Mouse (Mus musculus): ENCODE data around the gene Gzmn. TPM values are rescaled to one million over a fixed set of nuclear protein-coding genes. Genes with fewer than 3 reads are reported as not detected.
"Not testable (repeated sequence)": the region's sequence is repeated elsewhere in the genome, so short reads cannot be mapped to it uniquely, and the experiment has no call there.

Gene Gzmn
- total and polyA plus RNA-seq, 2 experiments from 2014 or later: not detected

DNA sequence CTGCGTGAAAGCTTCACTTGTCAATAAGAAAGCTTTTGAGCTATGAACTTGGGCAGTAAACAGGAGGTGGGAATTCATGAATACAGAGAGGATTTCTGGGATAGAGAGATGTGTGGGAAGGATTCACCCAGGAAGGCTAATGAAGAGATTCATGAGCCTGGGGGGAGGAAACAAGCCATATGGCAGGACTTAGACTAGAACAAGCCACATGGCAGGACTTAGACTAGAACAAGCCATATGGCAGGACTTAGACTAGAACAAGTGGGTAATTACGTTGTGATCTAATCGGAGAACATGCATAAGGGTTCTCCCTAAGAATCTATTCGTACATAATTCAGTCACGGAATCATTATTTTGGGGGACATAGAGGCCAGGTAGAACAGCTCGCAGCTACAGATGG, 1.0 kb downstream of the Gzmn start:
- Histone ChIP-seq H3K36me3 (ENCODE audit: insufficient read depth) (no peaks in the 10 kb centered on the region), H3K4me2 (ENCODE audit: low read depth) (no peak overlapping the region), H3K27ac (ENCODE audit: low read depth, low read length) (no peak overlapping the region), H3K27me3 (ENCODE audit: insufficient read depth, low read length) (no peaks in the 10 kb centered on the region), H3K4me1 (ENCODE audit: insufficient read depth) (no peaks in the 10 kb centered on the region), H3K9ac (no peak overlapping the region), H3K4me3 (ENCODE audit: low read depth, low read length) (no peak overlapping the region), H3K9me3 (ENCODE audit: low read length) (no peaks in the 10 kb centered on the region)
- 85% methylated on average over 6 of the region's 6 CpGs for WGBS
- TF ChIP-seq CTCF (IDR thresholded peaks at IDR 0.05; ENCODE audit: low read depth): no peak
- ATAC-seq (no peak), DNase-seq (no peak)

DNA sequence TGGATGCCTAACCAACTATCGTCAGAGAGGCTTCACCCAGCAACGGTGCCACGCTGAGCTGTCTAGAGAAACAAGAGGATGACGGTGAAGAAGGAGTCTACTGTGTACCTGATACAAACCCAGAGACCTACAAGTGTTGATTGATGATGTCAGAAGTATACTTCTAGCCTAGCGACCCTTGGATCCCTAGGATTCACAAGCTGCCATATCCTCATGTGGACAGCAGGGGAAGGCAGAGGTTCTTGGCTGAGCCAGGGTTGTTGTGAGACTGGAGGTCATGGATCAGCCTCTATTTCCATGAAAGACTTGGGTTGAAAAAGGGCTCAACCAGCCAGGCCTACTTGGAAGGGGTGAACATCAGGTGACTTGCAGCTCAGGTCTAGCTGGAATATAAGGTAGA, 1.7 kb downstream of the Gzmn start:
- Histone ChIP-seq H3K4me3 (ENCODE audit: low read depth, low read length) (no peak overlapping the region), H3K9ac (no peak overlapping the region), H3K4me1 (ENCODE audit: insufficient read depth) (no peaks in the 10 kb centered on the region), H3K27ac (ENCODE audit: low read depth, low read length) (no peak overlapping the region), H3K4me2 (ENCODE audit: low read depth) (no peak overlapping the region), H3K27me3 (ENCODE audit: insufficient read depth, low read length) (no peaks in the 10 kb centered on the region), H3K9me3 (ENCODE audit: low read length) (no peaks in the 10 kb centered on the region), H3K36me3 (ENCODE audit: insufficient read depth) (no peaks in the 10 kb centered on the region)
- no peak for ATAC-seq
- no peak for TF ChIP-seq CTCF (IDR thresholded peaks at IDR 0.05; ENCODE audit: low read depth)
- DNase-seq: no peak
- 93% methylated on average over 5 of the region's 5 CpGs for WGBS

DNA sequence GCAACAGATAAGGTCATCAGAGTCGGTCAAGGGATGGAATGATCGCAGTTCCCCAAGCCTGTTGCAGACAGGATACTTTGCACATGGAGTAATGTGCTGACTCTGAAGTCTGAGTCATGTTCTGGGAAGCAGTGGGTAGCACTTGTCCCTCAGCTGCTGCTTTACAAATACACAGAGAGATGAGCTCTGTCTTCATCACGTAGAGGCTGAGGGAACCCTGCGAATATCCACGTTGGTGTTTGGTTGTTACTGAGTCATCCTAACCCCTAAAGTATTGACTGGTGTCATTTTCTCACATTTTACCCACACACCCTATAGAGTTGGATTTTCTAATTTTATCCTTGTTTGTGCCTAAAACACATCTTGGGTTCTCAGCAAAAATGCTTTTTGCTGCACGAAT, 6.4 kb downstream of the Gzmn start:
- H3K9ac ChIP-seq: no peak overlapping the region
- H3K4me2 ChIP-seq (ENCODE audit: low read depth): no peak overlapping the region
- H3K4me3 ChIP-seq (ENCODE audit: low read depth, low read length): no peak overlapping the region
- H3K27me3 ChIP-seq (ENCODE audit: insufficient read depth, low read length): no peaks in the 10 kb centered on the region
- no peaks in the 10 kb centered on the region for H3K9me3 ChIP-seq (ENCODE audit: low read length)
- no peaks in the 10 kb centered on the region for H3K4me1 ChIP-seq (ENCODE audit: insufficient read depth)
- no peak overlapping the region for H3K27ac ChIP-seq (ENCODE audit: low read depth, low read length)
- H3K36me3 ChIP-seq (ENCODE audit: insufficient read depth): no peaks in the 10 kb centered on the region
- ATAC-seq (no peak), DNase-seq (no peak)
- WGBS: 88% methylated on average over 6 of the region's 6 CpGs
- no peak for TF ChIP-seq CTCF (IDR thresholded peaks at IDR 0.05; ENCODE audit: low read depth)

DNA sequence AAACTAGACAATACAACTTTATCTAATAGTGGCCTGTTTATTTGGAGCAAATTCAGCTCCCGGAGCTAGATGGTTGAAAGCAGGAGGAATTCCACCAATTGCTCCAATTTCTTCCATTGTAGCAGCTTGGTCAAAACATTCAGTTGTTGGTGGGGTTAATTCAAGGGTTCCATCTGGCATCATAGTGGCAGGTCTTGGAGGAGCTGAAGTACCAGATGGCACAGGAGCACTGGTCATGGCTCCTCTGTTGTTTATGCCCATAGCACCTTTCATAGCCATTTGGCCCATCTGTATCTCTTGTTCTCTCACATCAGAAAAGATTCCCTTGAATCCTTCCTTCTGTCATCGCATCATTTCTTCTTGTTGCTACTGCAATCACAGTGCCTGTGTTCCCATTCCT, 12.3 kb downstream of the Gzmn start:
- DNase-seq (no peak), ATAC-seq (no peak)
- no peak for TF ChIP-seq CTCF (IDR thresholded peaks at IDR 0.05; ENCODE audit: low read depth)
- Histone ChIP-seq H3K4me3 (ENCODE audit: low read depth, low read length) (no peak overlapping the region), H3K4me1 (ENCODE audit: insufficient read depth) (no peaks in the 10 kb centered on the region), H3K9ac (no peak overlapping the region), H3K9me3 (ENCODE audit: low read length) (no peaks in the 10 kb centered on the region), H3K36me3 (ENCODE audit: insufficient read depth) (no peaks in the 10 kb centered on the region), H3K27ac (ENCODE audit: low read depth, low read length) (no peak overlapping the region), H3K27me3 (ENCODE audit: insufficient read depth, low read length) (no peaks in the 10 kb centered on the region), H3K4me2 (ENCODE audit: low read depth) (no peak overlapping the region)
- 79% methylated on average over 2 of the region's 2 CpGs for WGBS

DNA sequence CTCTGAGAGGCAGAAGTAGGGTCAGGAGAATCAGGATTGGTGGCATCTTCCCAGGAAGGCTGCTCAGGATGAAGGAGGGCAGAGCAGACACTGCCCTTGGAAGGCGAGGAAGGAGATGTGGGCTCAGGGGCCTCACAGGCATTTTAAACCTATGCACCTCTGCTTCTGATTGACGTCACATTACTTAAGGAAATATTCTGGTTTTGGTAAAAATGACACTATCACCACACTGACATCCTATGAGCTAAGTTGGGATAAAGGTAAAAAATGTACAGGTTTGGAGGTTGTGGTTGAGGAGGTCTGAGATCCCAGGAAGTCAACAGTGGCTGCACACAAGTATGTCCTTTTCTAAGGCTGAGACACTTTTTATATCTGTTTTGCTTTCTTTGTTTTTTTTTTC, 14.9 kb downstream of the Gzmn start, which contains the start of gene Gzmg:
Gene Gzmg (minus strand): TSS at position 101 of the 400 bp plus-strand sequence.
- not testable (repeated sequence) for H3K27ac ChIP-seq (ENCODE audit: low read depth, low read length); DNase-seq; H3K9me3 ChIP-seq (ENCODE audit: low read length); H3K4me1 ChIP-seq (ENCODE audit: insufficient read depth); H3K4me3 ChIP-seq (ENCODE audit: low read depth, low read length); H3K36me3 ChIP-seq (ENCODE audit: insufficient read depth); H3K4me2 ChIP-seq (ENCODE audit: low read depth); ATAC-seq; H3K9ac ChIP-seq; H3K27me3 ChIP-seq (ENCODE audit: insufficient read depth, low read length)
- WGBS: 77% methylated on average over 2 of the region's 2 CpGs

DNA sequence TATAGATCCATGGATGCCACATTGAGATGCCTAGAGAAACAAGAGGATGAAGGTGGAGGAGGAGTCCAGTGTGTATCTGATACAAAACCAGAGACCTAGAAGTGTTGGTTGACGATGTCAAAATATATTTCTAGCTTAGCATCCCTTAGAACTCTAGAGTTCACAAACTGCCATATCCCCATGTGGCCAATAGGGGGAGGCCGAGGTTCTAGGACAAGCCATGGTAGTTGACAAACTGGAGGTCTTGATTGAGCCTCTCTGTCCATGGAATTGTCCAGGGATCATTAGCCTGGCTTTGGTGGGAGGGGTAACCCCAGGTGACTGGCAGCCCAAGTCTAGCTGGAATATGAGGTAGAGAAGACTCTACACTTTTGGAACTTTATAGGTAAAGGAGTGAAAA, 19.1 kb downstream of the Gzmn start:
- no peak for TF ChIP-seq CTCF (IDR thresholded peaks at IDR 0.05; ENCODE audit: low read depth)
- no peak overlapping the region for H3K9ac ChIP-seq
- no peaks in the 10 kb centered on the region for H3K27me3 ChIP-seq (ENCODE audit: insufficient read depth, low read length)
- DNase-seq (no peak), ATAC-seq (no peak)
- 80% methylated on average over 2 of the region's 2 CpGs for WGBS
- no peaks in the 10 kb centered on the region for H3K4me1 ChIP-seq (ENCODE audit: insufficient read depth)
- H3K4me2 ChIP-seq (ENCODE audit: low read depth): no peak overlapping the region
- H3K27ac ChIP-seq (ENCODE audit: low read depth, low read length): no peak overlapping the region
- no peaks in the 10 kb centered on the region for H3K9me3 ChIP-seq (ENCODE audit: low read length)
- H3K36me3 ChIP-seq (ENCODE audit: insufficient read depth): no peaks in the 10 kb centered on the region
- H3K4me3 ChIP-seq (ENCODE audit: low read depth, low read length): no peak overlapping the region

DNA sequence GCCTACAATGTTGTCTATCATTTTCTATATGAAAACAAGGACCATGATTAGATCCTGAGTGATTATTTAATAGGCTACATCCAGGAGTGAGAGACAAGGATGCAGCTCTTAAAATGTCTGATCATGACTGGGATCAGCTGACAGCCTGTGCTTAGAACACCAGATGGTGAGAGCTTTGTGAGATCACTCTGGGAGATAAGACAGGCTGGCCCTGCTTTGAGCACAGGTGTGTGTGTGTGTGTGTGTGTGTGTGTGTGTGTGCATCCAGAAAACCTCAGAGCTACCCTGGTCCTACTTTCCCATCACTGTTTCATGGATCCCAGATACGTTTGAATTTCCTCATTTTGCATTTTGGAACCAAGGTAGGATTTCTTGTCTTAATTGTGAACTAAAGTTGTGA, 40.7 kb downstream of the Gzmn start:
- H3K27ac ChIP-seq (ENCODE audit: low read depth, low read length); H3K4me2 ChIP-seq (ENCODE audit: low read depth); H3K4me1 ChIP-seq (ENCODE audit: insufficient read depth); H3K4me3 ChIP-seq (ENCODE audit: low read depth, low read length); ATAC-seq; H3K9ac ChIP-seq; DNase-seq; H3K36me3 ChIP-seq (ENCODE audit: insufficient read depth); H3K9me3 ChIP-seq (ENCODE audit: low read length); H3K27me3 ChIP-seq (ENCODE audit: insufficient read depth, low read length): not testable (repeated sequence)
- 85% methylated on average over 1 of the region's 1 CpGs for WGBS

DNA sequence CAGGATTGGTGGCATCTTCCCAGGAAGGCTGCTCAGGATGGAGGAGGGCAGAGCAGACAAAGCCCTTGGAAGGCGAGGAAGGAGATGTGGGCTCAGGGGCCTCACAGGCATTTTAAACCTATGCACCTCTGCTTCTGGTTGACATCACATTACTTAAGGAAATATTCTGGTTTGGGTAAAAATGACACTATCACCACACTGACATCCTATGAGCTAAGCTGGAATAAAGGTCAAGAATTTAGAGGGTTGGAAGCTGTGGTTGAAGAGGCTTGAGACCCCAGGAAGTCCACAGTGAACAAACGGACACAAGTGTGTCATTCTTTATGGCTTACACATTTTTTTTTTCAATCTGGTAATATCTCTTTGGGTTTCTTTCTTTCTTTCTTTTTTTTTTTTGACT, 41.9 kb downstream of the Gzmn start, which contains the start of gene Gzmd:
Gene Gzmd (minus strand): TSS at position 101 of the 400 bp plus-strand sequence.
- not testable (repeated sequence) for H3K9me3 ChIP-seq (ENCODE audit: low read length); H3K27ac ChIP-seq (ENCODE audit: low read depth, low read length); H3K27me3 ChIP-seq (ENCODE audit: insufficient read depth, low read length); H3K4me1 ChIP-seq (ENCODE audit: insufficient read depth); ATAC-seq; H3K4me2 ChIP-seq (ENCODE audit: low read depth); H3K36me3 ChIP-seq (ENCODE audit: insufficient read depth); DNase-seq; H3K9ac ChIP-seq; H3K4me3 ChIP-seq (ENCODE audit: low read depth, low read length)
- 87% methylated on average over 2 of the region's 2 CpGs for WGBS
